Mouse (Mus musculus): ENCODE data around the gene Ccdc173. TPM values are rescaled to one million over a fixed set of nuclear protein-coding genes. Genes with fewer than 3 reads are reported as not detected.

Ccdc173 gene
- total and polyA plus RNA-seq, 3 experiments, result 1.3 to 3.9 (median 1.8) TPM

GRCm38 (mm10) chr2:69821711-69822110, 32.3 kb upstream of the Ccdc173 start, which contains the start of gene Klhl23:
TSS of gene Klhl23 (plus strand) at chr2:69821944.
- in situ Hi-C loops (cut with MboI; ENCODE audit: low pct_ligation_motif_present, low pct_unique_long_range_greater_than_20kb, low sequenced_read_pairs), result no loop called here
- peak within 1 kb of the TSS; percentile 79 for H3K4me2 ChIP-seq (ENCODE audit: insufficient read depth, low read depth, poor library complexity, severe bottlenecking)
- H3K36me3 ChIP-seq (replicated peaks in 1 of 2; ENCODE audit: control insufficient read depth in 1 of 2, insufficient read depth in 1 of 2, low read length in 1 of 2), result no peaks in the 10 kb centered on the region
- peak within 1 kb of the TSS in 2 of 3 experiments; percentile 38 to 66 for H3K4me3 ChIP-seq (replicated peaks in 1 of 3; ENCODE audit: low read depth in 2 of 3, low read length in 2 of 3, poor library complexity in 1 of 3)
- dilution Hi-C loops (cut with MboI; ENCODE audit: extremely low pct_ligation_motif_present, extremely low pct_unique_long_range_greater_than_20kb, low sequenced_read_pairs), result no loop called here
- H3K79me2 ChIP-seq (replicated peaks; ENCODE audit: control insufficient read depth, extremely low read depth, insufficient read depth, poor library complexity, severe bottlenecking), result no peaks in the 10 kb centered on the region
- no peaks in the 10 kb centered on the region for H3K9me3 ChIP-seq (replicated peaks; ENCODE audit: low read length)
- H3K9ac ChIP-seq (ENCODE audit: insufficient read depth, low read depth), result peak within 1 kb of the TSS; percentile 48; the same call in 1 of the 2 replicates
- H3K27ac ChIP-seq (ENCODE audit: insufficient read depth, low read depth), result no peak within 1 kb of the TSS
- H3K4me1 ChIP-seq (ENCODE audit: control insufficient read depth in 1 of 2, insufficient read depth in 2 of 2), result peaks cover 0 to 2% of the 10 kb centered on the region in 2 experiments; a peak in 1 of 4 replicates
- TF ChIP-seq JUN (IDR thresholded peaks at IDR 0.05; ENCODE audit: insufficient read depth, low read depth, low read length) (no peak), MAZ (IDR thresholded peaks at IDR 0.05; ENCODE audit: low read depth, low read length) (no peak), ZC3H11A (IDR thresholded peaks at IDR 0.05; ENCODE audit: low read depth, low read length) (no peak), SMC3 (IDR thresholded peaks at IDR 0.05; ENCODE audit: low read depth, low read length) (no peak), NELFE (IDR thresholded peaks at IDR 0.05; ENCODE audit: low read depth, low read length) (no peak), ZMIZ1 (IDR thresholded peaks at IDR 0.05; ENCODE audit: low read depth, low read length) (no peak), POLR2AphosphoS2 (IDR thresholded peaks at IDR 0.05; ENCODE audit: low read depth, low read length) (no peak), PAX5 (IDR thresholded peaks at IDR 0.05; ENCODE audit: low read length) (no peak), GABPA (IDR thresholded peaks at IDR 0.05; ENCODE audit: insufficient replicate concordance, low read depth, low read length) (no peak)
- no peak for DNase-seq (ENCODE audit: extremely low read depth)
- H3K27me3 ChIP-seq (replicated peaks), result peaks cover 6% of the 10 kb centered on the region

- Histone ChIP-seq H3K4me2 (ENCODE audit: insufficient read depth, low read depth, poor library complexity, severe bottlenecking) (no peak overlapping the region), H3K79me2 (replicated peaks; ENCODE audit: control insufficient read depth, extremely low read depth, insufficient read depth, poor library complexity, severe bottlenecking) (no peaks in the 10 kb centered on the region), H3K27me3 (replicated peaks) (peaks cover 6% of the 10 kb centered on the region), H3K9me3 (replicated peaks; ENCODE audit: low read length) (no peaks in the 10 kb centered on the region), H3K36me3 (replicated peaks in 1 of 2; ENCODE audit: control insufficient read depth in 1 of 2, insufficient read depth in 1 of 2, low read length in 1 of 2) (no peaks in the 10 kb centered on the region), H3K9ac (ENCODE audit: insufficient read depth, low read depth) (no peak overlapping the region), H3K4me3 (replicated peaks in 1 of 3; ENCODE audit: low read depth in 2 of 3, low read length in 2 of 3, poor library complexity in 1 of 3) (no peak overlapping the region), H3K4me1 (ENCODE audit: control insufficient read depth in 1 of 2, insufficient read depth in 2 of 2) (peaks cover 0 to 2% of the 10 kb centered on the region in 2 experiments; a peak in 1 of 4 replicates), H3K27ac (ENCODE audit: insufficient read depth, low read depth) (no peak overlapping the region)
- in situ Hi-C loops (cut with MboI; ENCODE audit: low pct_ligation_motif_present, low pct_unique_long_range_greater_than_20kb, low sequenced_read_pairs) (no loop called here), dilution Hi-C loops (cut with MboI; ENCODE audit: extremely low pct_ligation_motif_present, extremely low pct_unique_long_range_greater_than_20kb, low sequenced_read_pairs) (no loop called here)
- no peak for TF ChIP-seq TBP (conservative IDR thresholded peaks at IDR 0.05; ENCODE audit: low read depth, low read length)
- no peak for TF ChIP-seq POLR2A (IDR thresholded peaks at IDR 0.05; ENCODE audit: low read depth, low read length)
- no peak for TF ChIP-seq ETS1 (conservative IDR thresholded peaks at IDR 0.05; ENCODE audit: low read depth, low read length)
- no peak for TF ChIP-seq SMC3 (IDR thresholded peaks at IDR 0.05; ENCODE audit: low read depth, low read length)
- TF ChIP-seq IRF4 (IDR thresholded peaks at IDR 0.05; ENCODE audit: low read depth, low read length), result no peak
- no peak for TF ChIP-seq NELFE (IDR thresholded peaks at IDR 0.05; ENCODE audit: low read depth, low read length)
- TF ChIP-seq UBTF (IDR thresholded peaks at IDR 0.05; ENCODE audit: low read depth, low read length), result no peak
- no peak for TF ChIP-seq CHD1 (IDR thresholded peaks at IDR 0.05; ENCODE audit: low read depth, low read length)
- no peak for TF ChIP-seq NRF1 (IDR thresholded peaks at IDR 0.05; ENCODE audit: low read depth, low read length)
- TF ChIP-seq MEF2A (IDR thresholded peaks at IDR 0.05; ENCODE audit: borderline replicate concordance, low read depth, low read length), result no peak
- TF ChIP-seq SIN3A (IDR thresholded peaks at IDR 0.05; ENCODE audit: low read length), result no peak
- TF ChIP-seq RAD21 (IDR thresholded peaks at IDR 0.05; ENCODE audit: low read depth, low read length), result no peak
- no peak for TF ChIP-seq MAFK (IDR thresholded peaks at IDR 0.05; ENCODE audit: insufficient replicate concordance, low read length)
- DNase-seq (ENCODE audit: extremely low read depth), result no peak
Measured at GRCm38 (mm10) chr2:69820201-69820600, 30.8 kb upstream of the Ccdc173 start.

All from CH12.LX (cell line).